Mouse (Mus musculus): ENCODE results near the gene Dppa1.

DNA sequence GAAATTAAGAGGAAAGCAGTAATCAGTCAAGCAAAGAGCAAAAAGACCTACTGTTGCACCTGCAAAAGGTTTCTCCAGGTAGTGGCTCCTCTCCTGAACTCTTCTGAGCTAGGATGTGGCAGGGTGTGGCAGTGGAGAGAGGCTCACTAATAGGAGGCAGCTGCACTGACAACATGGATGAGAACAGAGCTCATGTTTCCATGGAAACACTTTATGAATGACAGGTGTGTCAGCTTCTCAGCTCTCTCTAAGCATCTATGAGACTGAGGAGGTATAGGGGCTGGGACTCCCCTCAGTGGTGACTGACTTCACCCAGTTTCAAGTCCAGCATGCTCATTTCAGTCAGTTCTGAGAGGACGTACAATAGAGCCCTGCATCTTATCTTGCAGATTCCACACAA, 15.8 kb upstream of the Dppa1 start:
- TF ChIP-seq POLR2A (IDR thresholded peaks at IDR 0.05; ENCODE audit: control insufficient read depth, low read depth, low read length) (no peak), CTCF (IDR thresholded peaks at IDR 0.05; ENCODE audit: control insufficient read depth, insufficient read depth, insufficient replicate concordance, low read depth, low read length) (no peak)

All from testis, adult 2 months (tissue).